Mouse (Mus musculus) stomach, embryonic 16.5 days (tissue): ENCODE data around the gene Slc25a35. TPM values are rescaled to one million over a fixed set of nuclear protein-coding genes. Genes with fewer than 3 reads are reported as not detected.
A peak's percentile ranks its signal among the peaks of the same experiment; 100 is the strongest.

ENCODE experiments used
- ATAC-seq: fragments of 200-750 bp; cut with Nextera tagmentation; 2 replicates; pipeline ENCODE4 v1.8.0; 2017; ENCODE audit warnings: moderate number of reproducible peaks, moderate TSS enrichment; ENCODE audit not compliant: insufficient read depth, low FRiP score
- H3K27ac ChIP-seq: fragments of 300-500 bp; sonication (generic); 2 replicates; pipeline ENCODE4 v1.5.1; 2014; ENCODE audit warnings: low read length
- H3K27me3 ChIP-seq: fragments of 300-500 bp; sonication (generic); 2 replicates; pipeline ENCODE4 v1.6.1; 2014; ENCODE audit warnings: low read length, control low read depth, mixed read lengths; ENCODE audit not compliant: control insufficient read depth, insufficient read depth
- H3K36me3 ChIP-seq: fragments of 300-500 bp; sonication (generic); 2 replicates; pipeline ENCODE4 v1.6.1; 2014; ENCODE audit warnings: low read length; ENCODE audit not compliant: control insufficient read depth, insufficient read depth
- H3K4me1 ChIP-seq: fragments of 300-500 bp; sonication (generic); 2 replicates; pipeline ENCODE4 v1.6.1; 2014; ENCODE audit warnings: low read length, control low read depth, mixed read lengths; ENCODE audit not compliant: control insufficient read depth, insufficient read depth
- H3K4me2 ChIP-seq: fragments of 300-500 bp; sonication (generic); 2 replicates; pipeline ENCODE4 v1.6.1; 2014; ENCODE audit warnings: low read depth, low read length, mixed read lengths
- H3K4me3 ChIP-seq: fragments of 300-500 bp; sonication (generic); replicated peaks from 2 replicates; pipeline ENCODE4 v1.5.1; 2014; ENCODE audit warnings: mild to moderate bottlenecking, low read length
- H3K9ac ChIP-seq: fragments of 300-500 bp; sonication (generic); 2 replicates; pipeline ENCODE4 v1.6.1; 2014; ENCODE audit warnings: low read length
- H3K9me3 ChIP-seq: fragments of 300-500 bp; sonication (generic); replicated peaks from 2 replicates; pipeline ENCODE4 v1.6.1; 2016; ENCODE audit warnings: low read length, control low read depth; ENCODE audit not compliant: control insufficient read depth
- WGBS: fragments of 180-500 bp; shearing (Covaris S2); extraction: QIAGEN DNeasy Blood & Tissue Kit; methylation state at CpG from one replicate; pipeline ENCODE4 v1.1.7; 2014; 5-methylcytosine and 5-hydroxymethylcytosine counted together
- polyA plus RNA-seq: library from polyadenylated mRNA; unstranded; fragments of >200 nt; fragmentation: Nextera tagmentation; extraction: Ambion mirVana; gene quantifications from 2 replicates; pipeline ENCODE4 v1.2.1, GENCODE M21; 2015

Slc25a35 gene
- polyA plus RNA-seq, 1 experiment from 2014 or later = 5.2 TPM

GRCm38 (mm10) chr11:68940516-68940915, 27.4 kb upstream of the Slc25a35 start:
- WGBS = 47% methylated on average over 4 of the region's 4 CpGs
- Histone ChIP-seq H3K4me3 (peak overlapping the region; percentile 58), H3K4me2 (peak overlapping the region; percentile 67), H3K4me1 (peaks cover 5% of the 10 kb centered on the region; the same call in 1 of the 2 replicates), H3K9ac (peak overlapping the region; percentile 71), H3K36me3 (no peaks in the 10 kb centered on the region), H3K27me3 (no peaks in the 10 kb centered on the region), H3K9me3 (no peaks in the 10 kb centered on the region), H3K27ac (0 out of 2 replicates have a peak overlapping the region, but pooled peaks have one; percentile 14)
- ATAC-seq = no peak

- Histone ChIP-seq H3K9me3 (no peaks in the 10 kb centered on the region), H3K4me2 (no peak overlapping the region), H3K27ac (no peak overlapping the region), H3K9ac (no peak overlapping the region), H3K36me3 (no peaks in the 10 kb centered on the region), H3K27me3 (no peaks in the 10 kb centered on the region), H3K4me3 (no peak overlapping the region), H3K4me1 (peaks cover 11% of the 10 kb centered on the region)
- whole genome bisulfite sequencing = 85% methylated on average over 8 of the region's 8 CpGs
- no peak for ATAC-seq
These were observed 25.2 kb upstream of the Slc25a35 start for GRCm38 (mm10) chr11:68942731-68943130.

- ATAC-seq = no peak
- Histone ChIP-seq H3K4me2 (no peak overlapping the region), H3K9me3 (no peaks in the 10 kb centered on the region), H3K36me3 (no peaks in the 10 kb centered on the region), H3K27me3 (no peaks in the 10 kb centered on the region), H3K27ac (no peak overlapping the region), H3K4me1 (peaks cover 10% of the 10 kb centered on the region), H3K4me3 (no peak overlapping the region), H3K9ac (no peak overlapping the region)
- WGBS = 67% methylated on average over 2 of the region's 2 CpGs
These were observed 22.7 kb upstream of the Slc25a35 start for GRCm38 (mm10) chr11:68945245-68945644.

- 84% methylated on average over 4 of the region's 4 CpGs for whole genome bisulfite sequencing
- no peaks in the 10 kb centered on the region for H3K9me3 ChIP-seq
- ATAC-seq = no peak
These were observed 21.9 kb upstream of the Slc25a35 start for GRCm38 (mm10) chr11:68946001-68946400.

GRCm38 (mm10) chr11:68946806-68947440, 21.0 kb upstream of the Slc25a35 start:
- Histone ChIP-seq H3K9ac (peak overlapping the region; percentile 56), H3K36me3 (no peaks in the 10 kb centered on the region), H3K4me2 (peak overlapping the region; percentile 46), H3K4me3 (peak overlapping the region; percentile 31), H3K27me3 (peaks cover 7% of the 10 kb centered on the region), H3K9me3 (no peaks in the 10 kb centered on the region), H3K4me1 (peaks cover 6% of the 10 kb centered on the region), H3K27ac (no peak overlapping the region; the same call in 1 of the 2 replicates)
- WGBS = 15% methylated on average over 16 of the region's 16 CpGs
- ATAC-seq = 0 out of 2 replicates have a peak, but pooled peaks have one; percentile 61

More at GRCm38 (mm10) chr11:68946001-68946400, 21.9 kb upstream of the Slc25a35 start:
- no peak overlapping the region for H3K9ac ChIP-seq
- no peaks in the 10 kb centered on the region for H3K27me3 ChIP-seq
- H3K4me3 ChIP-seq = no peak overlapping the region
- no peak overlapping the region for H3K4me2 ChIP-seq
- H3K27ac ChIP-seq = no peak overlapping the region
- no peaks in the 10 kb centered on the region for H3K36me3 ChIP-seq
- H3K4me1 ChIP-seq = peaks cover 6% of the 10 kb centered on the region

- Histone ChIP-seq H3K9me3 (no peaks in the 10 kb centered on the region), H3K36me3 (no peaks in the 10 kb centered on the region), H3K27me3 (peaks cover 8% of the 10 kb centered on the region), H3K4me1 (peaks cover 6% of the 10 kb centered on the region), H3K4me3 (0 out of 2 replicates have a peak overlapping the region, but pooled peaks have one; percentile 1), H3K27ac (no peak overlapping the region), H3K9ac (0 out of 2 replicates have a peak overlapping the region, but pooled peaks have one; percentile 4), H3K4me2 (peak overlapping the region; percentile 46; the same call in 1 of the 2 replicates)
- no peak for ATAC-seq
- WGBS = 6% methylated on average over 12 of the region's 12 CpGs
These were observed 20.4 kb upstream of the Slc25a35 start for GRCm38 (mm10) chr11:68947542-68947993.

GRCm38 (mm10) chr11:68953903-68954302, 14.0 kb upstream of the Slc25a35 start:
- Histone ChIP-seq H3K4me1 (0 out of 2 replicates have a peak, but pooled peaks cover 4% of the 10 kb centered on the region), H3K4me2 (peak overlapping the region; percentile 58; the same call in 1 of the 2 replicates), H3K36me3 (no peaks in the 10 kb centered on the region), H3K27me3 (peaks cover 21% of the 10 kb centered on the region), H3K4me3 (peak overlapping the region; percentile 44), H3K27ac (no peak overlapping the region), H3K9ac (0 out of 2 replicates have a peak overlapping the region, but pooled peaks have one; percentile 66), H3K9me3 (no peaks in the 10 kb centered on the region)
- WGBS = 14% methylated on average over 13 of the region's 13 CpGs
- no peak for ATAC-seq

GRCm38 (mm10) chr11:68954408-68954807, 13.5 kb upstream of the Slc25a35 start:
- 0 out of 2 replicates have a peak, but pooled peaks cover 4% of the 10 kb centered on the region for H3K4me1 ChIP-seq
- peak overlapping the region; percentile 58 for H3K4me2 ChIP-seq
- no peaks in the 10 kb centered on the region for H3K36me3 ChIP-seq
- peaks cover 21% of the 10 kb centered on the region for H3K27me3 ChIP-seq
- H3K27ac ChIP-seq = no peak overlapping the region
- H3K9me3 ChIP-seq = no peaks in the 10 kb centered on the region
- WGBS = 3% methylated on average over 17 of the region's 17 CpGs
- H3K4me3 ChIP-seq = peak overlapping the region; percentile 44
- H3K9ac ChIP-seq = peak overlapping the region; percentile 66
- no peak for ATAC-seq

- H3K9ac ChIP-seq = no peak overlapping the region
- H3K27me3 ChIP-seq = peaks cover 21% of the 10 kb centered on the region
- no peaks in the 10 kb centered on the region for H3K36me3 ChIP-seq
- 65% methylated on average over 5 of the region's 5 CpGs for WGBS
- peak overlapping the region; percentile 44; the same call in 1 of the 2 replicates for H3K4me3 ChIP-seq
- no peaks in the 10 kb centered on the region for H3K9me3 ChIP-seq
- H3K27ac ChIP-seq = no peak overlapping the region
- H3K4me1 ChIP-seq = 0 out of 2 replicates have a peak, but pooled peaks cover 4% of the 10 kb centered on the region
- H3K4me2 ChIP-seq = peak overlapping the region; percentile 58
- no peak for ATAC-seq
These were observed 12.5 kb upstream of the Slc25a35 start for GRCm38 (mm10) chr11:68955473-68955872.
